Mouse (Mus musculus): ENCODE data around the gene Poc1b.

GRCm38 (mm10) chr10:99117876-99118275, 11.0 kb downstream of the Poc1b start:
- no peak for TF ChIP-seq CTCF (IDR thresholded peaks at IDR 0.05; ENCODE audit: low read depth, low read length)
- no peak for TF ChIP-seq POLR2A (IDR thresholded peaks at IDR 0.05; ENCODE audit: borderline replicate concordance, low read depth, low read length)
